Mouse (Mus musculus) lung, postnatal 36 days (tissue): ENCODE measurements at regions not wholly inside any gene's neighbourhood (a gene's known extent, or its start where the extent isn't known, plus 50 kb on each side); places are given as distances from the start of the nearest gene placed in this dataset.

ENCODE experiments used
- DNase-seq: peaks from one replicate; pipeline ENCODE4 v3.0.0; 2022; ENCODE audit warnings: mixed read lengths

DNA sequence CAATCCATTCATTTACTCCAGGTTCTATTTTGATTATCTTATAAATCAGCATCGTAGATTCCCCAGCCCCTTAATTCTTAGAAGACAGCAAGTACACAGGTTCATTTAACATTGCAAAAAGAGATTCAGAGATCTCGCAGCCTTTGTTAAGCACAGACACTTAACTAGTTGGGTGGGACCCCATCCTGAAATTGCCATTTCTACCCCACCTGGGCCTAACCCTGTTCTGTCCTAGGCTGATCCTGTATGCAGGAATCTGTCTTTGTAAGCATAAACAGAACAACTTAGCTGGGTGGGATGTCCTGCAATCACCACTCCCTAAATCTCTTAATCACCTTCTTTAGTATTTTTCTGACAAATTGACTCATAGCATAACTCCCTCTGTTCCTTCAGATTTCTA is 462.8 kb upstream of the Arrdc3 start:
- DNase-seq, result no peak
